Mouse (Mus musculus) embryo, embryonic 11 days (tissue): ENCODE results near the gene Slc12a7.

Experiments
- DNase-seq: peaks from one replicate; pipeline ENCODE4 v3.0.0-alpha.2; 2015

The Slc12a7 gene

GRCm38 (mm10) chr13:73822187-73822800 is 89.4 kb downstream of the Slc12a7 start:
- peak; percentile 72 for DNase-seq

GRCm38 (mm10) chr13:73823711-73824110 is 90.8 kb downstream of the Slc12a7 start:
- DNase-seq = no peak

GRCm38 (mm10) chr13:73827243-73827642 is 94.3 kb downstream of the Slc12a7 start:
- DNase-seq = no peak

GRCm38 (mm10) chr13:73831486-73831885 is 98.6 kb downstream of the Slc12a7 start:
- peak; percentile 67 for DNase-seq

GRCm38 (mm10) chr13:73833809-73834208 is 100.9 kb downstream of the Slc12a7 start:
- DNase-seq = peak; percentile 79

- no peak for DNase-seq
Observed at GRCm38 (mm10) chr13:73835791-73836190, 102.9 kb downstream of the Slc12a7 start.

GRCm38 (mm10) chr13:73836491-73836890 is 103.6 kb downstream of the Slc12a7 start:
- DNase-seq = no peak

- no peak for DNase-seq
Observed at GRCm38 (mm10) chr13:73837708-73838107, 104.8 kb downstream of the Slc12a7 start.

GRCm38 (mm10) chr13:73839137-73839548 is 106.2 kb downstream of the Slc12a7 start:
- no peak for DNase-seq

GRCm38 (mm10) chr13:73839740-73840139 is 106.8 kb downstream of the Slc12a7 start:
- DNase-seq = peak; percentile 22

- no peak for DNase-seq
Observed at GRCm38 (mm10) chr13:73842696-73843095, 109.8 kb downstream of the Slc12a7 start.

GRCm38 (mm10) chr13:73846589-73847464 is 113.9 kb downstream of the Slc12a7 start:
- DNase-seq = peak; percentile 65

- DNase-seq = peak; percentile 94
Observed at GRCm38 (mm10) chr13:73847465-73847836, 114.6 kb downstream of the Slc12a7 start, which contains the start of gene Nkd2. Nkd2 (minus strand) TSS chr13:73847631.
